Mouse (Mus musculus) small intestine, adult 2 months (tissue): Measurements from ENCODE around the gene Pabpc4.

ENCODE experiments used
- CTCF ChIP-seq: fragments of 200-500 bp; IDR thresholded peaks from 2 replicates; pipeline ENCODE4 v1.5.1; 2012; ENCODE audit warnings: low read depth, mild to moderate bottlenecking, control low read depth, inconsistent platforms, low read length, moderate library complexity, mixed read lengths; ENCODE audit not compliant: insufficient replicate concordance, insufficient read length; ENCODE audit errors: extremely low read depth
- POLR2A ChIP-seq: fragments of 200-500 bp; IDR thresholded peaks from 2 replicates; pipeline ENCODE4 v1.6.1; 2012; ENCODE audit warnings: low read depth, mild to moderate bottlenecking, control low read depth, inconsistent platforms, low read length, moderate library complexity

GRCm38 (mm10) chr4:123213975-123214374 lies 48.2 kb upstream of the Pabpc4 start:
- TF ChIP-seq POLR2A (no peak), CTCF (no peak)
